Mouse (Mus musculus) naive thymus-derived CD4-positive, alpha-beta T cell, adult 2 months (primary cell): ENCODE measurements around the gene Exd2.

Experiments
- DNase-seq: peaks from one replicate; pipeline ENCODE4 v3.0.0-alpha.2; 2011; ENCODE audit warnings: low read depth

Gene Exd2

GRCm38 (mm10) chr12:80495691-80496090, 32.8 kb downstream of the Exd2 start:
- DNase-seq = no peak

GRCm38 (mm10) chr12:80498356-80498755, 35.5 kb downstream of the Exd2 start:
- DNase-seq = no peak

GRCm38 (mm10) chr12:80500506-80500905, 37.6 kb downstream of the Exd2 start:
- DNase-seq = no peak

GRCm38 (mm10) chr12:80504718-80505117, 41.8 kb downstream of the Exd2 start:
- no peak for DNase-seq

GRCm38 (mm10) chr12:80507041-80507745, 44.3 kb downstream of the Exd2 start:
- DNase-seq = no peak

- DNase-seq = no peak
Measured at GRCm38 (mm10) chr12:80517977-80518376, 55.1 kb downstream of the Exd2 start, which contains the start of gene Galnt16. Gene Galnt16 (plus strand): TSS chr12:80518277.

GRCm38 (mm10) chr12:80518393-80518756, 55.5 kb downstream of the Exd2 start:
- DNase-seq = no peak

- no peak for DNase-seq
Measured at GRCm38 (mm10) chr12:80518757-80519620, 56.1 kb downstream of the Exd2 start.

GRCm38 (mm10) chr12:80519621-80520332, 56.9 kb downstream of the Exd2 start:
- DNase-seq = no peak

GRCm38 (mm10) chr12:80522006-80522405, 59.1 kb downstream of the Exd2 start:
- no peak for DNase-seq

GRCm38 (mm10) chr12:80524276-80524921, 61.5 kb downstream of the Exd2 start:
- DNase-seq = no peak

- no peak for DNase-seq
Measured at GRCm38 (mm10) chr12:80525513-80525912, 62.6 kb downstream of the Exd2 start.

- DNase-seq = no peak
Measured at GRCm38 (mm10) chr12:80526511-80526910, 63.6 kb downstream of the Exd2 start.

- DNase-seq = no peak
Measured at GRCm38 (mm10) chr12:80527727-80528389, 65.0 kb downstream of the Exd2 start.

- no peak for DNase-seq
Measured at GRCm38 (mm10) chr12:80530052-80530451, 67.2 kb downstream of the Exd2 start.

- no peak for DNase-seq
Measured at GRCm38 (mm10) chr12:80530630-80531029, 67.7 kb downstream of the Exd2 start.

GRCm38 (mm10) chr12:80531585-80531984, 68.7 kb downstream of the Exd2 start:
- DNase-seq = no peak

GRCm38 (mm10) chr12:80533876-80534275, 71.0 kb downstream of the Exd2 start:
- DNase-seq = no peak

- no peak for DNase-seq
Measured at GRCm38 (mm10) chr12:80537313-80537712, 74.4 kb downstream of the Exd2 start.

GRCm38 (mm10) chr12:80538311-80538710, 75.4 kb downstream of the Exd2 start:
- no peak for DNase-seq

- DNase-seq = no peak
Measured at GRCm38 (mm10) chr12:80545310-80545709, 82.4 kb downstream of the Exd2 start.

- DNase-seq = no peak
Measured at GRCm38 (mm10) chr12:80549646-80550045, 86.8 kb downstream of the Exd2 start.
